Mouse (Mus musculus) cerebellum, adult 18-20 months (tissue): ENCODE data around the gene Dnm3.

Experiments
- DNase-seq, 2 experiments: peaks; one replicate each; pipeline ENCODE4 v3.0.0; 2021

The Dnm3 gene

GRCm38 (mm10) chr1:162100033-162100820, 377.6 kb downstream of the Dnm3 start:
- no peak for DNase-seq

- no peak for DNase-seq
Measured at GRCm38 (mm10) chr1:162099203-162099602, 378.6 kb downstream of the Dnm3 start.

- DNase-seq = no peak
Measured at GRCm38 (mm10) chr1:162094523-162095272, 383.1 kb downstream of the Dnm3 start.

- no peak for DNase-seq
Measured at GRCm38 (mm10) chr1:162093806-162094522, 383.9 kb downstream of the Dnm3 start.

GRCm38 (mm10) chr1:162092899-162093659, 384.8 kb downstream of the Dnm3 start:
- DNase-seq = no peak

GRCm38 (mm10) chr1:162092401-162092800, 385.4 kb downstream of the Dnm3 start:
- no peak for DNase-seq

GRCm38 (mm10) chr1:162083886-162084478, 393.9 kb downstream of the Dnm3 start:
- DNase-seq = no peak

GRCm38 (mm10) chr1:162083354-162083753, 394.5 kb downstream of the Dnm3 start:
- no peak for DNase-seq

- peak; percentile 48 to 53 for DNase-seq
Measured at GRCm38 (mm10) chr1:162082711-162083110, 395.1 kb downstream of the Dnm3 start.

- DNase-seq = no peak
Measured at GRCm38 (mm10) chr1:162081693-162082372, 396.0 kb downstream of the Dnm3 start.

GRCm38 (mm10) chr1:162079989-162080388, 397.8 kb downstream of the Dnm3 start:
- no peak for DNase-seq

- peak; percentile 75 to 76 for DNase-seq
Measured at GRCm38 (mm10) chr1:162077454-162077853, 400.4 kb downstream of the Dnm3 start.

GRCm38 (mm10) chr1:162076581-162077001, 401.2 kb downstream of the Dnm3 start:
- no peak for DNase-seq

GRCm38 (mm10) chr1:162075831-162076230, 402.0 kb downstream of the Dnm3 start:
- DNase-seq = no peak

- DNase-seq = no peak
Measured at GRCm38 (mm10) chr1:162075416-162075815, 402.4 kb downstream of the Dnm3 start.

GRCm38 (mm10) chr1:162074626-162075410, 403.0 kb downstream of the Dnm3 start:
- DNase-seq = no peak

GRCm38 (mm10) chr1:162072917-162073578, 404.8 kb downstream of the Dnm3 start:
- no peak for DNase-seq

GRCm38 (mm10) chr1:162053608-162054007, 424.2 kb downstream of the Dnm3 start:
- DNase-seq = no peak

GRCm38 (mm10) chr1:162053186-162053585, 424.6 kb downstream of the Dnm3 start:
- DNase-seq = no peak

GRCm38 (mm10) chr1:162052755-162053154, 425.1 kb downstream of the Dnm3 start:
- DNase-seq = no peak
